Mouse (Mus musculus): ENCODE measurements around the gene AW549877. TPM values are rescaled to one million over a fixed set of nuclear protein-coding genes. Genes with fewer than 3 reads are reported as not detected.

The AW549877 gene
- polyA plus RNA-seq, 1 experiment: 0.48 TPM

DNA sequence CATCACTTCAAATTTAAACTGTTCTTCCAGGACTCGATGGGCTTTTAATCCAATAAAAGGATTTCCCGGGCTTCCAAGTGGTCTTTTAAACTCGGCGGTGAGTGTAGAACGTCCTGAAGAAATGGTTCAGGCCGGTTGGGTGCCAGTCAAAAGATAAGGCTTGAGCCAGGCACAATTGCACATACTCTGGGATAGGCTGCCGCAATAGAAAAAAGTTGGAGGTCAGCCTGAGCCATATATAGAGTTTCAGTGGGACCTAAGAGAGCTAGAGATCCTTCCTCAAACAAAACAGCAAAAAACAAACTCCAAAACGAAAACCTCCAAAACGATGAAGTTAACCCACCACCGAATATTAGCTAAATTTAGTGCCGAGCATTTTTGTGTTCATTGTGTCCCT is 30.0 kb upstream of the AW549877 start:
- Histone ChIP-seq H3K4me1 (peaks cover 51% of the 10 kb centered on the region), H3K36me3 (replicated peaks; ENCODE audit: low read length) (no peaks in the 10 kb centered on the region), H3K4me3 (replicated peaks) (peak overlapping the region; percentile 97), H3K9me3 (no peaks in the 10 kb centered on the region), H3K27me3 (replicated peaks) (no peaks in the 10 kb centered on the region)
- TF ChIP-seq GATA1 (IDR thresholded peaks at IDR 0.05; ENCODE audit: borderline replicate concordance, low read length) (no peak), FLI1 (IDR thresholded peaks at IDR 0.05; ENCODE audit: low read length) (no peak)

DNA sequence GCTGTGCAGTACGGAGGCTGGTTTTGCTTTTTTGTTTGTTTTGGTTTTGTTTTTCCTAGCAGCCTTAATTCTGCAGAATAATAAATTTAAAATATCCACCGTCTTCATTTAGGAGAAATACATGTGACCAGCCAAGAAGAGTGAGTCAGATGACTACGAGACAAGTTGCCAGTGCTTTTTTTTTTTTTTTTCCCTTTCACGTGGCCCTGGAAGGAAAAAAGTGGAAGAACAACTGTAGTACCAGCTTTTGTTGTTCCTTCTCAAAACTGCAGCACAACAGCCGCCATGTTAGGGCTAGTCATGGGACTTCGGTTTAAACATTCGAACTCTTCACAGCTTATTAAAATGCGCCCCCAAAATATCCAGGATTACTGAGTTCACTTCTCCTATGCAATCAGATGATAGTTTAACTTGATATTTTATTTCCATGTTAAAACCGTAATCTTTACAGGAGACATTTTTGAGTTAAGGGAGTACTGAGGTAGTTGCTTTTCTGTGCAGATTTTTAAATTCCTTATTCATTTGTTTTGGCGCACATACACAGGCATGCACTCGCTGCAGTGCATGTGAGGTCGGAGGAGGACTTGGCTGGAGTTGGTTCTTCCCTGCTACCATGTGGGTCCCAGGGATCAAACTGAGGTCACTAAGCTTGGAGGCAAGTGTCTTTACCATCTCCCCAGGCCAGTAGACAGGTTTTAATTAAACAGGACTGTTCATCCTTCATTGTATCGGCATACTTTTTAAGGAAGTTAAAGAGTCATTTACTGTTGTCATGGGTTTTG is 29.4 kb upstream of the AW549877 start:
- no peaks in the 10 kb centered on the region for H3K9me3 ChIP-seq
- peaks cover 51% of the 10 kb centered on the region for H3K4me1 ChIP-seq
- TF ChIP-seq GATA1 (IDR thresholded peaks at IDR 0.05; ENCODE audit: borderline replicate concordance, low read length) (no peak), FLI1 (IDR thresholded peaks at IDR 0.05; ENCODE audit: low read length) (no peak)
- H3K36me3 ChIP-seq (replicated peaks; ENCODE audit: low read length): no peaks in the 10 kb centered on the region
- H3K4me3 ChIP-seq (replicated peaks): no peak overlapping the region
- H3K27me3 ChIP-seq (replicated peaks): no peaks in the 10 kb centered on the region

DNA sequence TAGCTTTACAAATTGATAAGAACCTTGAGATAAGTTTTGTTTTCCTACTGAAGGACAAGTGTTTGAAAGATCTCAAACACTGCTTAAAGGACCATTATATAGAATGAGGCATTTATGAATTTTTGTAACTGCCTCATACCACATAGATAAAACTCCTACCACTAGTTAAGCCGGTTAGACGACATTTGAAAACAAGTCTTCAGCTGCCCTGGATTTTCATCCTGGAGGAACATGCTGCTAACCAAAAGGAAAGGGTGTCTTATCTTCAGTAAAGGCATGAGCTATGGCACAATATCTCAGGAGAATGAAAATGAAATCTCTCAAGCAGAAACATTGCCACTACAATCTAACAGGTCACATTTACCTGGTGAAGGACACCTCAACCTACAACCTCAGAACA is 28.2 kb upstream of the AW549877 start:
- Histone ChIP-seq H3K4me3 (replicated peaks) (no peak overlapping the region), H3K36me3 (replicated peaks; ENCODE audit: low read length) (no peaks in the 10 kb centered on the region), H3K27me3 (replicated peaks) (no peaks in the 10 kb centered on the region), H3K4me1 (peaks cover 51% of the 10 kb centered on the region), H3K9me3 (no peaks in the 10 kb centered on the region)
- TF ChIP-seq GATA1 (IDR thresholded peaks at IDR 0.05; ENCODE audit: borderline replicate concordance, low read length): no peak
- TF ChIP-seq FLI1 (IDR thresholded peaks at IDR 0.05; ENCODE audit: low read length): no peak

DNA sequence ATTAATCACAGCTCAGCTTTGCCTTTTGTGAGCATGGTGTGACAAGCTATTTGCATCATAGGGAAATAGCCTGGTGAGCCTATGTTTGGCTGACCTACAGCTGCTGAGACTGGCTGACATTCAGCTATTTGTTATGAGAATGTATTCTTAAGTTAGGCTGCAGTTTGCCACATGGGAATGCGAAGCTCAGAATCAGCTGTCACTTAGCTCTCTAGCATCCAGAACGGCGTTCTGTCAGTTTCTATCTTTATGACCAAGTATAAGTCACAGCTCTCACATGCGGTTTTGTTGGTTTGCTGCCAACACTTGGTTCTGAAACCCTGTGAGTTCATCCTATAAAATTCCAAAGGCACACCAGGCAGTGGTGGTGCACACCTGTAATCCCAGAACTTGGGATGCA is 25.2 kb upstream of the AW549877 start:
- Histone ChIP-seq H3K4me3 (replicated peaks) (no peak overlapping the region), H3K4me1 (peaks cover 36% of the 10 kb centered on the region), H3K9me3 (no peaks in the 10 kb centered on the region), H3K27me3 (replicated peaks) (no peaks in the 10 kb centered on the region), H3K36me3 (replicated peaks; ENCODE audit: low read length) (no peaks in the 10 kb centered on the region)
- no peak for TF ChIP-seq GATA1 (IDR thresholded peaks at IDR 0.05; ENCODE audit: borderline replicate concordance, low read length)
- TF ChIP-seq FLI1 (IDR thresholded peaks at IDR 0.05; ENCODE audit: low read length): no peak

DNA sequence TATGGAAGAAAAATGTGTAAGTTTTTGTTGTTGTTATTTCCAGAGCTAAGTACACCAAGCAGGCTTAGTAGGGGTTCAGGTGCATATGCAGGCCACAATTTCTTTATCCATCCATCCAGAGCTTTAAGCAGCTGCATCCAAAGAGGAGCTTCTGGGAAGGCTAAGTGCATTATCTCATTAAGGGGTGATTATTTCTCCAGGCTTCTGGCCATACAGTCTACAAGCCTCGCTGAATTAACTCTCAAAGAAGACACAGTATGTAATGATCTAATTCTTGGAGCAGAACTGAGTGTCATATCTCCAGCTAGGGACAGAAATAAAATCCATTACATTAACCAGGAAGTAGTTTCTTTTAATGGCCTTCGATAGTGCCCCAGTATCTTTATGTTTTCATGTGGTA is 18.3 kb upstream of the AW549877 start:
- TF ChIP-seq GATA1 (IDR thresholded peaks at IDR 0.05; ENCODE audit: borderline replicate concordance, low read length): no peak
- TF ChIP-seq FLI1 (IDR thresholded peaks at IDR 0.05; ENCODE audit: low read length): no peak
- no peaks in the 10 kb centered on the region for H3K36me3 ChIP-seq (replicated peaks; ENCODE audit: low read length)
- H3K4me3 ChIP-seq (replicated peaks): no peak overlapping the region
- 0 out of 2 replicates have a peak, but pooled peaks cover 2% of the 10 kb centered on the region for H3K4me1 ChIP-seq
- H3K27me3 ChIP-seq (replicated peaks): no peaks in the 10 kb centered on the region
- H3K9me3 ChIP-seq: no peaks in the 10 kb centered on the region

DNA sequence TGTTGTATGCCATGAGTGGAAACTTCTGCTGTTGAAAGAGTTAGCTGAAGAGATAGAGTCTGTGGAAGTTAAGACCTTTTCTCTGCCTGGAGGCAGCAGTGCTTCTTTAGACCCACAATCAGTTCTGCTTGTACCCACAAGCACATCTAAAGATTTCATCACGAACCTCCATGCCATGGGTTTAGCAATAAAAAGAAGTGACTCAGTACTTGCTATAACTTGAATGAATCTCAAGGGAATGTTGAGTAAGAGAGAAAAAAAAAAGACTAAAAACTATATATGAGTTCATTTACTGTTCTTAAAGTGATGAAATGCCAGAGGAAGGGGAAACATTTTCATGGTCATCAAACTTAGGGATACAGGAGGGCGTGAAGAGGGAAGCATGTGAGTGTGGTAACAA is 5.0 kb upstream of the AW549877 start:
- Histone ChIP-seq H3K9me3 (peaks cover 8% of the 10 kb centered on the region), H3K4me3 (replicated peaks) (no peak overlapping the region), H3K36me3 (replicated peaks; ENCODE audit: low read length) (peaks cover 3% of the 10 kb centered on the region), H3K4me1 (peaks cover 6% of the 10 kb centered on the region), H3K27me3 (replicated peaks) (no peaks in the 10 kb centered on the region)
- TF ChIP-seq FLI1 (IDR thresholded peaks at IDR 0.05; ENCODE audit: low read length) (no peak), GATA1 (IDR thresholded peaks at IDR 0.05; ENCODE audit: borderline replicate concordance, low read length) (no peak)

DNA sequence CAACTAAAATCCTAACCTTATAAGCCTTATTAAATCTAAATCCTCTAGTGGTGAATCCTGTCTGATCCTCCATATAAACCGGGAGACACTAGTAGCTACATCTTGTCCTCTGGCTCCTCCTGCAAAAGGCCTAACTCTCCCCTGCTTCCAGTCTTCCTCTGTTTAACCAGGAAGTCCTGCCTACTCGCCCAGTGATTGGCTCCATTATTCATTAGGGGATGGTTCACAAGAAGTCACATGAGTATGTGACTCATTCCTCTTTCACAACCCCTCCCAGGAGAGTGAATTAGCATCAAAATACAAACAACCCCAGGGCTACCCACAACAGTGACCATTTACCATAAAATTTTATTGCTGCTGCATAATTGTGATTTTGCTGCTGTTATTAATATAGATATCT is 3.6 kb upstream of the AW549877 start:
- Histone ChIP-seq H3K27me3 (replicated peaks) (no peaks in the 10 kb centered on the region), H3K9me3 (no peaks in the 10 kb centered on the region), H3K36me3 (replicated peaks; ENCODE audit: low read length) (no peaks in the 10 kb centered on the region), H3K4me3 (replicated peaks) (no peak overlapping the region), H3K4me1 (peaks cover 12% of the 10 kb centered on the region)
- TF ChIP-seq FLI1 (IDR thresholded peaks at IDR 0.05; ENCODE audit: low read length) (no peak), GATA1 (IDR thresholded peaks at IDR 0.05; ENCODE audit: borderline replicate concordance, low read length) (no peak)

DNA sequence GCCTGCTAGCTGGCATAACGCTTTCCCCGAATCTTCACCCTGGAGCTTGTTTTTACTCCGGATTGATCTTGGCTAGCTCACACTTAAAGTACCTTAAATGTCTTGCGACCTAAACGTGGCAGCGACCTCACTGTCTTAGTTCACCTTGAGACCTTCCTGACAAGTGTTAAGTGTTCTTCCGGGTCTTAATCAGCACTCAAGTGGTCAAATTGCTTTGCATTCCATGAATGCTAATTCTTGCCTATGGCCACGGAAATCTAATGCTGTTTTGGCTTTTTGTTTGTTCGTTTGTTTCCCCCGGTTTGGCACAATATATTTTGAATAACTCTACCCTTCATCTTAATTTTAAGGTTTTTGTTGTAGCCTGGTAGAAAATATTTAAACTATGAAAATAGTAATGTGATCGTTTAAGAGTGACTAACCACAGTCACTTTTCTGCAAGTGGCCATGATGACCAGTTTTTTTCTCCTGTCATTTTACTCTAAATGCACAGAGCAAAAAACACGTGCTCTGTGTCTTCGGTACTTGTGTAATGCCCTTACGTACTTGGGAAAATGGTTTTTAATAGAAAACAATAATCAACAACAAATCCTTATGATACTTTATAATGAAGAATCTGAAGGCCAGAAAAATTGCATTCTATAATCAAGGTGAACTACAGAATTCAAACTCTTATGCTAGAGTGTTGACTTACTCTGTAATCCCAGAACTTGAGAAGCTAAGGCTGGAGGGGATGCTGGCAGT is 895 bp upstream of the AW549877 start:
- peak overlapping the region; percentile 99 for H3K4me3 ChIP-seq (replicated peaks)
- H3K9me3 ChIP-seq: no peaks in the 10 kb centered on the region
- no peak for TF ChIP-seq FLI1 (IDR thresholded peaks at IDR 0.05; ENCODE audit: low read length)
- H3K36me3 ChIP-seq (replicated peaks; ENCODE audit: low read length): peaks cover 11% of the 10 kb centered on the region
- peaks cover 19% of the 10 kb centered on the region for H3K4me1 ChIP-seq
- H3K27me3 ChIP-seq (replicated peaks): no peaks in the 10 kb centered on the region

DNA sequence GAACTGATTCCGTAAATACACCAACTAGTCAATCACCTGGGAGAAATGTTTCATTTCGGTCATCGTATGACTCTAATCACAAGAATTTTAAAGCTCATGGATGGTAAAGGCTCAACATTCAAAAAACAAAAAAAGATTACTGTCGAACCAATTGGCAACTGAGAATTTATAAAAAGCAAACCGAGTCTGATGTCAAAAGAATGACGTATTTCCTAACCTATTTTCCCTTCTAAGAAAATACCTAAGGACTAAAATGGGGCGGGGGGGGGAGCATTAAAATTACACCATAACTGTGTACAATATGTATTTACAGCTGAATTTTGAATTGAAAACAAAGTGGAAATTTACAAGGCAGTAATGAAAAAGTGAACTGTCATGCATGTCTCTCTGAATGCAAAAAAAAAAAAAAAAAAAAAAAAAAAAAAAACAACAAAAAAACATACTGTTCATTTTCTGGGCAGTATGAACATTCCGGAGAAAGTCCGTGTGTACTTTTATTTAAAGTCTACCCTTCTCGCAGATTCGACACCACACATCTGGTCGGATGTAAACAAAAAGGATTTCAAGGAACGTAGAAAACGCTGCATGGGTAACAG is 594 bp downstream of the AW549877 start:
- H3K36me3 ChIP-seq (replicated peaks; ENCODE audit: low read length): peaks cover 26% of the 10 kb centered on the region
- H3K4me1 ChIP-seq: peaks cover 19% of the 10 kb centered on the region
- no peaks in the 10 kb centered on the region for H3K9me3 ChIP-seq
- H3K27me3 ChIP-seq (replicated peaks): no peaks in the 10 kb centered on the region
- peak overlapping the region; percentile 99 for H3K4me3 ChIP-seq (replicated peaks)
- TF ChIP-seq FLI1 (IDR thresholded peaks at IDR 0.05; ENCODE audit: low read length) (no peak), GATA1 (IDR thresholded peaks at IDR 0.05; ENCODE audit: borderline replicate concordance, low read length) (no peak)

DNA sequence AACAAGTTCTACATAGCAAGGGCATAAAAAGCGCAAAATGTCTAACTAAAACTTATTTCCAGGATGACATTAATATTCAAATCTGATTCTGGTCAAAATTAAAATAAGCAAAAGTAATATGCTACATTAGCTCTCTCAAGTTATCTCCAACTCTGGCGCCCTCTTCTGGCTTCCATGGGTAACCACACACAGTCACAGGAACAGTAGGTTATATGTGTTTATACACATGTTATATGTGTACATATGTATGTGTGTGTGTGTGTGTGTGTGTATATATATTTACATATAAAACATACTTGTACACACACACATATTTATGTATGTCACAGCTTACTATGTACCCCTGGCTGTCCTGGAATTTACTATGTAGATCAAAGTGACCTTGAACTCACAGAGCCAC is 7.6 kb downstream of the AW549877 start:
- TF ChIP-seq FLI1 (IDR thresholded peaks at IDR 0.05; ENCODE audit: low read length) (no peak), GATA1 (IDR thresholded peaks at IDR 0.05; ENCODE audit: borderline replicate concordance, low read length) (no peak)
- Histone ChIP-seq H3K4me3 (replicated peaks) (no peak overlapping the region), H3K27me3 (replicated peaks) (no peaks in the 10 kb centered on the region), H3K4me1 (peaks cover 10% of the 10 kb centered on the region; the same call in 1 of the 2 replicates), H3K9me3 (no peaks in the 10 kb centered on the region), H3K36me3 (replicated peaks; ENCODE audit: low read length) (peaks cover 92% of the 10 kb centered on the region)

Data from megakaryocyte, embryonic 14.5 days (primary cell).